Mouse (Mus musculus) embryonic fibroblast, embryonic 13.5 days (primary cell): ENCODE results near the gene Rapgefl1.

Experiments used
- CTCF ChIP-seq: IDR thresholded peaks from 2 replicates; pipeline ENCODE4 v1.5.1; 2011; ENCODE audit warnings: mild to moderate bottlenecking, control low read depth, low read length, moderate library complexity, borderline replicate concordance; ENCODE audit not compliant: insufficient read depth
- POLR2A ChIP-seq: IDR thresholded peaks from 2 replicates; pipeline ENCODE4 v1.6.1; 2011; ENCODE audit warnings: low read depth, mild to moderate bottlenecking, control low read depth, low read length, moderate library complexity

- no peak for TF ChIP-seq CTCF
- TF ChIP-seq POLR2A = no peak
Observed at GRCm38 (mm10) chr11:98797909-98798308, 38.7 kb upstream of the Rapgefl1 start.
